Mouse (Mus musculus) lung, postnatal 0 days (tissue): Measurements from ENCODE around the gene Scin. TPM values are rescaled to one million over a fixed set of nuclear protein-coding genes. Genes with fewer than 3 reads are reported as not detected.
A peak's percentile ranks its signal among the peaks of the same experiment; 100 is the strongest.

ENCODE experiments used
- ATAC-seq: fragments of 200-750 bp; cut with Nextera tagmentation; 2 replicates; pipeline ENCODE4 v1.8.0; 2017; ENCODE audit warnings: moderate library complexity
- DNase-seq: peaks from one replicate; pipeline ENCODE4 v3.0.0-alpha.2; 2016; ENCODE audit warnings: low spot score
- H3K27ac ChIP-seq: fragments of 300-500 bp; sonication (generic); 2 replicates; pipeline ENCODE4 v1.5.1; 2014; ENCODE audit warnings: antibody characterized with exemption, mild to moderate bottlenecking, low read length, mixed read lengths
- H3K27me3 ChIP-seq: fragments of 300-500 bp; sonication (generic); replicated peaks from 2 replicates; pipeline ENCODE4 v1.6.1; 2014; ENCODE audit warnings: low read length, mixed read lengths; ENCODE audit not compliant: insufficient read depth
- H3K36me3 ChIP-seq: fragments of 300-500 bp; sonication (generic); 2 replicates; pipeline ENCODE4 v1.6.1; 2014; ENCODE audit warnings: low read length, mixed read lengths; ENCODE audit not compliant: insufficient read depth
- H3K4me1 ChIP-seq: fragments of 300-500 bp; sonication (generic); 2 replicates; pipeline ENCODE4 v1.6.1; 2014; ENCODE audit warnings: antibody characterized with exemption, low read depth, low read length, mixed read lengths; ENCODE audit not compliant: insufficient read depth
- H3K4me2 ChIP-seq: fragments of 300-500 bp; sonication (generic); replicated peaks from 2 replicates; pipeline ENCODE4 v1.6.1; 2014; ENCODE audit warnings: low read depth, mild to moderate bottlenecking, low read length, moderate library complexity, mixed read lengths
- H3K4me3 ChIP-seq: fragments of 300-500 bp; sonication (generic); 2 replicates; pipeline ENCODE4 v1.5.1; 2014; ENCODE audit warnings: low read depth, low read length
- H3K9ac ChIP-seq: fragments of 300-500 bp; sonication (generic); replicated peaks from 2 replicates; pipeline ENCODE4 v1.6.1; 2014; ENCODE audit warnings: low read depth, mild to moderate bottlenecking
- H3K9me3 ChIP-seq: fragments of 300-500 bp; sonication (generic); 2 replicates; pipeline ENCODE4 v1.6.1; 2016; ENCODE audit warnings: low read length, mixed read lengths
- CTCF ChIP-seq: IDR thresholded peaks from 2 replicates; pipeline ENCODE4 v1.5.1; 2016; ENCODE audit warnings: antibody characterized with exemption, mild to moderate bottlenecking
- EP300 ChIP-seq: IDR thresholded peaks from 2 replicates; pipeline ENCODE4 v1.6.1; 2016; ENCODE audit warnings: antibody characterized with exemption, mild to moderate bottlenecking, control low read depth
- WGBS: fragments of 180-500 bp; shearing (Covaris S2); extraction: QIAGEN DNeasy Blood & Tissue Kit; methylation state at CpG from one replicate; pipeline ENCODE4 v1.1.7; 2014; 5-methylcytosine and 5-hydroxymethylcytosine counted together
- polyA plus RNA-seq: library from polyadenylated mRNA; unstranded; fragments of >200 nt; fragmentation: Nextera tagmentation; extraction: Ambion mirVana; gene quantifications from 2 replicates; pipeline ENCODE4 v1.2.1, GENCODE M21; 2015

Scin gene
- polyA plus RNA-seq, 1 experiment from 2014 or later = 0.51 TPM

DNA sequence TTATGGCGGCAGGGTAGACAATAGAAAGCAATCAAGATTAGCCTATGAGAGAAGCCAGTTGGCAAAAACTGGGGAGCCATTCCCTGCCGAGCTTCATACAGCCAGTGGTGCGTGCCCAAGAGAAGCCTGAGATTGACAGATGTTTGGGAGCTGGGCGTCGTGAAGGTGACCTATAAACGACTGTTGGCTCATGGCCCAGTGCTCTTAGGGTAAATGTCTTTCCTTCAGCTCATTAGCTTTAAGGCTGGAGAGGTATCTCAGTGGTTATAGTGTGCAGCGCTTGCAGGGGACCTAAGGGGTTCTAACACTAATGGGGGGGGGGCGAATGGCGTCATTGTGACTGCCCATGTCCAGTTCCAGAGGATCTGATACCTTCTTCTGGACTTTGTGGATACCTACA lies 118.0 kb downstream of the Scin start:
- DNase-seq (no peak), ATAC-seq (no peak)
- H3K4me2 ChIP-seq = no peak overlapping the region
- no peaks in the 10 kb centered on the region for H3K9me3 ChIP-seq
- H3K27me3 ChIP-seq = no peaks in the 10 kb centered on the region
- no peaks in the 10 kb centered on the region for H3K36me3 ChIP-seq
- WGBS = 68% methylated on average over 9 of the region's 9 CpGs
- no peak overlapping the region for H3K9ac ChIP-seq
- no peaks in the 10 kb centered on the region for H3K4me1 ChIP-seq
- peak overlapping the region; percentile 76 for H3K27ac ChIP-seq
- no peak overlapping the region for H3K4me3 ChIP-seq
- TF ChIP-seq CTCF = no peak
- no peak for TF ChIP-seq EP300

DNA sequence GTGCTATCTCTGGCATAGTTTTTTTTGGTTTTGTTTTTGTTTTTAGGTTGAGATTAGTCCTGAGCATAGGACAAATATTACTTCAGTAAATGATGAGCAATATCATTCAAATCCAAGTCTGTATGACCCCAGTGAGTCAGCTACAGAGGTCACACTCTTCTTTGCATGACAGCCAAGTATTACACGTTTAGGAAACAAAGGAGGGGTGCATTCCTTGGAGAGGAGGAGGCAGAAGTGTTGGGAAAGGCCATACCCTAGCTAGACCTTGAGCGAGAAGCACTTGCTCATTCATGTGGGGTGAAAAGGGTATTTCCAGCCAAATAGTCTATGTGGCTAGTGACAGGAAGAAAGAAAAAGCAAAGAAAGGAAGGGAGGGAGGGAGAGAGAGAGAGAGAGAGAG lies 124.2 kb downstream of the Scin start:
- Histone ChIP-seq H3K27me3 (no peaks in the 10 kb centered on the region), H3K9me3 (no peaks in the 10 kb centered on the region), H3K36me3 (no peaks in the 10 kb centered on the region), H3K9ac (no peak overlapping the region), H3K4me3 (no peak overlapping the region), H3K4me1 (no peaks in the 10 kb centered on the region), H3K4me2 (no peak overlapping the region), H3K27ac (no peak overlapping the region)
- DNase-seq (no peak), ATAC-seq (no peak)
- TF ChIP-seq CTCF = no peak
- TF ChIP-seq EP300 = no peak
- WGBS = 45% methylated on average over 2 of the region's 2 CpGs

Other genes with a start within 250 kb of the Scin start
- 42.2 and 48.7 TPM in 2 replicates for gene Arl4a, start 96.2 kb downstream of the Scin start, polyA plus RNA-seq
- gene Lsmem1, start 65.3 kb upstream of the Scin start, polyA plus RNA-seq = 0.16 and 0.38 TPM in 2 replicates
- 167 and 192 TPM in 2 replicates for gene Ifrd1, start 114.3 kb upstream of the Scin start, polyA plus RNA-seq